Mouse (Mus musculus): ENCODE measurements around the gene Slc17a9. TPM values are rescaled to one million over a fixed set of nuclear protein-coding genes. Genes with fewer than 3 reads are reported as not detected.

Gene Slc17a9
- polyA plus RNA-seq, 1 experiment: 24.9 TPM

GRCm38 (mm10) chr2:180723865-180724264 is 1.2 kb upstream of the Slc17a9 start:
- Histone ChIP-seq H3K27me3 (ENCODE audit: control insufficient read depth, insufficient read depth, low read length) (no peaks in the 10 kb centered on the region), H3K4me3 (ENCODE audit: control insufficient read depth, insufficient read depth, low read length) (no peak overlapping the region), H3K4me1 (replicated peaks; ENCODE audit: control insufficient read depth, insufficient read depth, low read length) (peaks cover 45% of the 10 kb centered on the region), H3K27ac (ENCODE audit: control insufficient read depth, insufficient read depth, low read length) (no peak overlapping the region), H3K36me3 (ENCODE audit: control insufficient read depth, insufficient read depth, low read length) (peaks cover 37% of the 10 kb centered on the region)
- WGBS: 85% methylated on average over 2 of the region's 2 CpGs
- TF ChIP-seq CTCF (IDR thresholded peaks at IDR 0.05; ENCODE audit: borderline replicate concordance, control insufficient read depth, extremely low read depth, insufficient read depth, low read length, poor library complexity) (no peak), POLR2A (IDR thresholded peaks at IDR 0.05; ENCODE audit: control insufficient read depth, extremely low read depth, insufficient read depth, low read length, poor library complexity) (no peak)
- no peak for DNase-seq

DNA sequence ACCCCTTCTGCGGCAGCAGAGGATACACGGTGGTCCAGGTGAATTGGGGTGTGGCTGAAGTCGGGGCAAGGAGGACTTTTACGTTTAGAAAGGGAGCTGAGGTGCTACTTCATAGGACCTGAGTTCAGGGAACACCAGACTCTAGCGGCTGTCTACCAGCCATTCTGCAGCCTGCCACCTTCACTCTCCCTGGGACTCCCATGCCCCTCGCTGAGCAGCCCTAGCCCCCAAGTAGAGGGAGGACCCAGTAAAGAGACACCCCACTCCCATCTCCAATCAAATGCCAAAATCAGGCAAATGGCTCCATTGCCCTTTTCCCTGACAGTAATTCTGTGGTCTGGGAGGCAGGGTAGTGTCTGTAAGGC is 333 bp downstream of the Slc17a9 start:
- no peak for DNase-seq
- Histone ChIP-seq H3K27ac (ENCODE audit: control insufficient read depth, insufficient read depth, low read length) (peak overlapping the region; percentile 50), H3K4me1 (replicated peaks; ENCODE audit: control insufficient read depth, insufficient read depth, low read length) (peaks cover 48% of the 10 kb centered on the region), H3K4me3 (ENCODE audit: control insufficient read depth, insufficient read depth, low read length) (peak overlapping the region; percentile 44), H3K27me3 (ENCODE audit: control insufficient read depth, insufficient read depth, low read length) (no peaks in the 10 kb centered on the region), H3K36me3 (ENCODE audit: control insufficient read depth, insufficient read depth, low read length) (peaks cover 22% of the 10 kb centered on the region)
- under 1% methylated on average over 6 of the region's 6 CpGs for WGBS
- TF ChIP-seq POLR2A (IDR thresholded peaks at IDR 0.05; ENCODE audit: control insufficient read depth, extremely low read depth, insufficient read depth, low read length, poor library complexity): no peak
- TF ChIP-seq CTCF (IDR thresholded peaks at IDR 0.05; ENCODE audit: borderline replicate concordance, control insufficient read depth, extremely low read depth, insufficient read depth, low read length, poor library complexity): no peak

DNA sequence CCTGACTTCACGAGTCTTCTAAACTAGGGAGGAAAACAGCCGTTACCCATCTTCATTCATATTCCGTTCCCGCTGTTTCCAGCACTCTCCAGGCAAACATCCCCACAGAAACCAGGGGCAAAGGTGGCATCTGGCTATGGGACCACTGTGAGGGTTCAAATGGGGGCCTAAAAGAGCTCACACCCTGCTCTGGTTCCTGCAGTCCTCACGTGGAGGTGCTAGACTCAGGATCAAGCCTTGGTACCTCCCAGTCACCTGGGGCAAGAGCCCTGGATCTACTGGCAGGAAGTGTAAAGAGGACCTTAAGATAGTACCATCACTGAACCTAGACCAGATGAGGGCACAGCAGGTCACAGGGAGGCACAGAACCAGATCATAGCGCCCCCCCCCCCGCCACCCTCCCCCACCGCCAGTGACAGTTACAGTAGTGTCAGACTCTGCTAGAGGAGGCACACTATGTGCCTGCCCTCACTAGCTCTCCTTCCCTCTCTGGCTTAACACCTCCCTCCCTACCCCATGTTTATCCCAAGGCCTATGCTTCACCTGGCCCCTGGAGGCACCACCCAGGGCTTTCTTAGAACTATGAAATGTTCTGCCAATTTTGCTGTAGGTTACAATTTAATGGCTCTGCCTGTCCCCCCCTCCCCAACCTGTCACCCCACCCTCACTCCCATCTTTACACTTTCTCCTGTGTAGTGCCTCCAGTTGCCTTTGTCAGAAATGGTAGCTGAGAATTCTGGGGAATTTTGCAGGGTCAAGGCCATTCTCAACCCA is 980 bp downstream of the Slc17a9 start:
- Histone ChIP-seq H3K36me3 (ENCODE audit: control insufficient read depth, insufficient read depth, low read length) (peaks cover 15% of the 10 kb centered on the region), H3K4me3 (ENCODE audit: control insufficient read depth, insufficient read depth, low read length) (peak overlapping the region; percentile 44), H3K27ac (ENCODE audit: control insufficient read depth, insufficient read depth, low read length) (peak overlapping the region; percentile 50), H3K27me3 (ENCODE audit: control insufficient read depth, insufficient read depth, low read length) (no peaks in the 10 kb centered on the region), H3K4me1 (replicated peaks; ENCODE audit: control insufficient read depth, insufficient read depth, low read length) (peaks cover 53% of the 10 kb centered on the region)
- DNase-seq: no peak
- TF ChIP-seq POLR2A (IDR thresholded peaks at IDR 0.05; ENCODE audit: control insufficient read depth, extremely low read depth, insufficient read depth, low read length, poor library complexity) (no peak), CTCF (IDR thresholded peaks at IDR 0.05; ENCODE audit: borderline replicate concordance, control insufficient read depth, extremely low read depth, insufficient read depth, low read length, poor library complexity) (no peak)
- WGBS: 11% methylated on average over 8 of the region's 8 CpGs

DNA sequence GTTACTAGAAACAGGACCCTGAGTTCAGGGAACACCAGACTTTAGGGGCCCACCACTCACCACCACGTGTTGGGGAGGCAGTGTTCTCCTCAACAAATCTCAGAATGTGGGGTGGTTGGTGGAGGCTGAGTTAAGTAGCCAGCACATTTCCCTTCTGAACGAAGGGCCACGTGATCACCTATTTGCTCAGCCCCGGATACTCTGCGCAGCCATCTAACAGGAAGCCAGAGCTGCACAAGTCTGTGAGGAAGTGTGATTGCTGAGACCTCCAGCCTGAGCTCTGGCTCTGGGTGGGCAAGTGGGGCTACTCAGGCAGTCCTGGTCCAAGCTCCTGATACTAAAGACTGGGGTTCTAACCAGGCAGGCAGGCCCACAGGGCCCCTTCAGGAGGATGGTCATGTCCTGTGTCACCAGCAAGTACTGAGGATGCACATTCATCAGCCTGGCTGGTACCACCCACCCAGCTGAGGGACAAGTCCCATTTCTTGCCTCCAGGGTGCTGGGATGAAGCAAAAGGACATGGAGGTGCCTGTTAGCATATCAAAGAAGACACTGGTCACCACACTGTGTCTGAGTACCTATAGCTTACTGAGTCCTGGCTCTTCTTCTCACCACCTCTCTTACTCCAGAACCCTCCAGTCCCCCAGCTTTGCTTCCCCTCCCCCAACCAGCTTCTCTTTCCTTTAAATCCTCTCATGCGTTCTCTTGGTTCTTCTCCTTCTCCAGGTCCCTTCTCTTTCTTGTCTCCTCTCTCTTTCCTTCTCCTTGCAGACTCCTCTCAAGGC is 1.8 kb downstream of the Slc17a9 start:
- Histone ChIP-seq H3K4me1 (replicated peaks; ENCODE audit: control insufficient read depth, insufficient read depth, low read length) (peaks cover 61% of the 10 kb centered on the region), H3K36me3 (ENCODE audit: control insufficient read depth, insufficient read depth, low read length) (peaks cover 7% of the 10 kb centered on the region; the same call in 1 of the 2 replicates), H3K4me3 (ENCODE audit: control insufficient read depth, insufficient read depth, low read length) (no peak overlapping the region), H3K27ac (ENCODE audit: control insufficient read depth, insufficient read depth, low read length) (peak overlapping the region; percentile 56), H3K27me3 (ENCODE audit: control insufficient read depth, insufficient read depth, low read length) (no peaks in the 10 kb centered on the region)
- 0 out of 2 replicates have a peak, but pooled peaks have one; percentile 34 for TF ChIP-seq POLR2A (IDR thresholded peaks at IDR 0.05; ENCODE audit: control insufficient read depth, extremely low read depth, insufficient read depth, low read length, poor library complexity)
- TF ChIP-seq CTCF (IDR thresholded peaks at IDR 0.05; ENCODE audit: borderline replicate concordance, control insufficient read depth, extremely low read depth, insufficient read depth, low read length, poor library complexity): no peak
- 10% methylated on average over 6 of the region's 6 CpGs for WGBS
- peak; percentile 65 for DNase-seq

DNA sequence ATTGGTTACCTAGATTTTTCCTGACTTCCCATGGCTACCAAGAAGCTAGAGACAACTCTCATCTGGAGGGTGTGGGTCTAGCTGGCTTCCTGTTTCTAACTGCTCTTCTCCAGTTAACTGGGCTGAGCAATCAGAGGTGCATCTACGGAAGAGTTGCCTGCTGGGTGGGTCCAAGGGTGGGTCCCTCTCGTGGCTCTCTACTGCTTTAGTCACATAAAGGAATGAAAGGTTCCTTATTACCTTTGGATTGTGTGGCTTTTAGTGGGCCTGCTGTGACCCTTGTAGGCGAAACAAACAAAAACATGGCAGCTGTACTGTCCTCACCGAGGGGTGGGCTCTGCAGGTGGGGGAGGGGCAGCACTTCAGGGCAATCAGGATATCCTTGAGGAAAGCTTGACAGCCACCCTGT is 2.6 kb downstream of the Slc17a9 start:
- Histone ChIP-seq H3K4me1 (replicated peaks; ENCODE audit: control insufficient read depth, insufficient read depth, low read length) (peaks cover 67% of the 10 kb centered on the region), H3K36me3 (ENCODE audit: control insufficient read depth, insufficient read depth, low read length) (no peaks in the 10 kb centered on the region), H3K4me3 (ENCODE audit: control insufficient read depth, insufficient read depth, low read length) (no peak overlapping the region), H3K27me3 (ENCODE audit: control insufficient read depth, insufficient read depth, low read length) (no peaks in the 10 kb centered on the region), H3K27ac (ENCODE audit: control insufficient read depth, insufficient read depth, low read length) (no peak overlapping the region; the same call in 1 of the 2 replicates)
- 72% methylated on average over 4 of the region's 4 CpGs for WGBS
- no peak for DNase-seq
- no peak for TF ChIP-seq CTCF (IDR thresholded peaks at IDR 0.05; ENCODE audit: borderline replicate concordance, control insufficient read depth, extremely low read depth, insufficient read depth, low read length, poor library complexity)
- TF ChIP-seq POLR2A (IDR thresholded peaks at IDR 0.05; ENCODE audit: control insufficient read depth, extremely low read depth, insufficient read depth, low read length, poor library complexity): no peak

GRCm38 (mm10) chr2:180731036-180731435 is 6.0 kb downstream of the Slc17a9 start:
- H3K27ac ChIP-seq (ENCODE audit: control insufficient read depth, insufficient read depth, low read length): peak overlapping the region; percentile 93
- no peak overlapping the region for H3K4me3 ChIP-seq (ENCODE audit: control insufficient read depth, insufficient read depth, low read length)
- H3K4me1 ChIP-seq (replicated peaks; ENCODE audit: control insufficient read depth, insufficient read depth, low read length): peaks cover 51% of the 10 kb centered on the region
- 10% methylated on average over 3 of the region's 3 CpGs for WGBS
- no peaks in the 10 kb centered on the region for H3K27me3 ChIP-seq (ENCODE audit: control insufficient read depth, insufficient read depth, low read length)
- no peaks in the 10 kb centered on the region for H3K36me3 ChIP-seq (ENCODE audit: control insufficient read depth, insufficient read depth, low read length)
- TF ChIP-seq POLR2A (IDR thresholded peaks at IDR 0.05; ENCODE audit: control insufficient read depth, extremely low read depth, insufficient read depth, low read length, poor library complexity) (no peak), CTCF (IDR thresholded peaks at IDR 0.05; ENCODE audit: borderline replicate concordance, control insufficient read depth, extremely low read depth, insufficient read depth, low read length, poor library complexity) (no peak)
- DNase-seq: peak; percentile 60

Measured in thymus, adult 2 months (tissue).